Mouse (Mus musculus) kidney, embryonic 14.5 days (tissue): ENCODE results near the gene Card11. TPM values are rescaled to one million over a fixed set of nuclear protein-coding genes. Genes with fewer than 3 reads are reported as not detected.

ENCODE experiments used
- ATAC-seq: fragments of 200-750 bp; cut with Nextera tagmentation; 2 replicates; pipeline ENCODE4 v1.8.0; 2017; ENCODE audit warnings: moderate number of reproducible peaks, mild to moderate bottlenecking, moderate TSS enrichment, moderate library complexity; ENCODE audit not compliant: low FRiP score, low TSS enrichment
- H3K27ac ChIP-seq: fragments of 300-500 bp; sonication (generic); 2 replicates; pipeline ENCODE4 v1.5.1; 2014; ENCODE audit warnings: low read depth, mild to moderate bottlenecking, low read length, moderate library complexity, mixed read lengths
- H3K27me3 ChIP-seq: fragments of 300-500 bp; sonication (generic); 2 replicates; pipeline ENCODE4 v1.6.1; 2014; ENCODE audit warnings: mild to moderate bottlenecking, low read length; ENCODE audit not compliant: control insufficient read depth, insufficient read depth
- H3K36me3 ChIP-seq: fragments of 300-500 bp; sonication (generic); 2 replicates; pipeline ENCODE4 v1.6.1; 2014; ENCODE audit warnings: low read length, mixed read lengths; ENCODE audit not compliant: control insufficient read depth, insufficient read depth
- H3K4me1 ChIP-seq: fragments of 300-500 bp; sonication (generic); 2 replicates; pipeline ENCODE4 v1.6.1; 2014; ENCODE audit warnings: low read length, mixed read lengths; ENCODE audit not compliant: control insufficient read depth, insufficient read depth
- H3K4me2 ChIP-seq: fragments of 300-500 bp; sonication (generic); replicated peaks from 2 replicates; pipeline ENCODE4 v1.6.1; 2014; ENCODE audit warnings: low read depth, mild to moderate bottlenecking, low read length
- H3K4me3 ChIP-seq: fragments of 300-500 bp; sonication (generic); 2 replicates; pipeline ENCODE4 v1.5.1; 2014; ENCODE audit warnings: mild to moderate bottlenecking, low read length
- H3K9ac ChIP-seq: fragments of 300-500 bp; sonication (generic); 2 replicates; pipeline ENCODE4 v1.6.1; 2014; ENCODE audit warnings: low read depth, mild to moderate bottlenecking, low read length, moderate library complexity
- H3K9me3 ChIP-seq: fragments of 300-500 bp; sonication (generic); 2 replicates; pipeline ENCODE4 v1.6.1; 2016; ENCODE audit warnings: low read length; ENCODE audit not compliant: control insufficient read depth
- WGBS: fragments of 180-500 bp; shearing (Covaris S2); extraction: QIAGEN DNeasy Blood & Tissue Kit; methylation state at CpG from one replicate; pipeline ENCODE4 v1.1.7; 2014; 5-methylcytosine and 5-hydroxymethylcytosine counted together
- polyA plus RNA-seq: library from polyadenylated mRNA; unstranded; fragments of >200 nt; fragmentation: Nextera tagmentation; extraction: Ambion mirVana; gene quantifications from 2 replicates; pipeline ENCODE4 v1.2.1, GENCODE M21; 2014

The Card11 gene
- polyA plus RNA-seq, 1 experiment from 2014 or later: 0.19 TPM

DNA sequence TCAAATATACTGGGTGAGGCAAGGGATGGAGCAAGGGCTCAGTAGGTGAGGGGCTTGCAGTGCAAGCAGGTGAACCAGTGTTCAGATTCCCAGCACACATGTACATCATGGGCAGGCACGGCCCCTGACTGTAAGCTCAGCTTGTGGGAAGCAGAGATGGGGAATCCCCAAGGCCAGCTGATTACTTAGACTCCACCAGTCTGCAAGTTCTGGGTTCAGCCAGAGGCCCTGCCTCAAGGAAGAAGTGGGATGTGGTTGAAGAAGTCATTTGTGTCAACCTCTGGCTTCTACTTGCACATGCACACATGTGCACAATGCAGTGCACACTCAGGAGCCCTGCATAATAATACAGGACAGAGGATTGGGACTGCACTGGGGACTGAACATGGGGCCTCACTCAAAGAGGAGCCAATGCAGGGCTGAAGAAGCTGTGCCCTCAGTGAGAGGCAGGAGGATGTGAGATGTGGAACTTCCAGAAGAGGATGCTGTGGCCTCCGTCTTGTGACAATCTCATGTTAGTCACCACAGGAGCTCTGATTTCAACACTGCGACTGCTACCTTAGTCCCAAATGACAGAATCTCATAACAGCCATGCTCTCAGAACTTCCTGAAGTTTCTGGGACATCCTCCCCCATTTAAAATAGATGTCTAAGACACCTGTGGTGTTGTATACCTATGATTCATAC is 3.8 kb upstream of the Card11 start:
- Histone ChIP-seq H3K9ac (no peak overlapping the region), H3K36me3 (no peaks in the 10 kb centered on the region), H3K27ac (no peak overlapping the region), H3K4me3 (no peak overlapping the region), H3K4me1 (no peaks in the 10 kb centered on the region), H3K9me3 (0 out of 2 replicates have a peak, but pooled peaks cover under 1% of the 10 kb centered on the region), H3K27me3 (no peaks in the 10 kb centered on the region), H3K4me2 (no peak overlapping the region)
- no peak for ATAC-seq
- WGBS: 87% methylated on average over 3 of the region's 3 CpGs

DNA sequence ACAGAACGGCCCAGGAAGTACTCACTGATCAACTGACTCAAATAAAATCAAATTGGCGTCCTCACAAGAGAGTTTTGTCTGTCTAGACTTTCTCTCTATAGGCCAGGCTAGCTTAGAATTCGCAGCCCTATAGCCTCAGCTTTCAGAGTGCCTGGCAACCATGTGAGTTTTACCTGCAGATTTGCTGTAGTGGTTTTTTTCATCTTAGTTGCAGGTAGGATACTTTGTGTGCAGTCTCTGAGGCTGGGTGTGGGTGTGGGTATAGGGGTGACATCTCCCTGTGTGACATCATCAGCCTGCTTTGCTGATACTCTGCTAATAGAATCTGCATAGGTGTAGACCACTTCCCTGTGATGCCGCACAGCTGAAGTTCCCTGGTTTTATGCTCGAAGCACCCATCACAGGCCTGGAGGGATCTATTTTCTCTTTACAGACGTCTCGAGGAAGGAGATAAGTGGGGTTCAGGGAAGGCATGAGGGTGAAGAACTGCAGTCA is 1.2 kb downstream of the Card11 start:
- ATAC-seq: no peak
- Histone ChIP-seq H3K9me3 (no peaks in the 10 kb centered on the region), H3K4me1 (no peaks in the 10 kb centered on the region), H3K4me3 (no peak overlapping the region), H3K9ac (no peak overlapping the region), H3K4me2 (no peak overlapping the region), H3K27ac (no peak overlapping the region), H3K27me3 (no peaks in the 10 kb centered on the region), H3K36me3 (no peaks in the 10 kb centered on the region)
- 75% methylated on average over 7 of the region's 7 CpGs for WGBS

DNA sequence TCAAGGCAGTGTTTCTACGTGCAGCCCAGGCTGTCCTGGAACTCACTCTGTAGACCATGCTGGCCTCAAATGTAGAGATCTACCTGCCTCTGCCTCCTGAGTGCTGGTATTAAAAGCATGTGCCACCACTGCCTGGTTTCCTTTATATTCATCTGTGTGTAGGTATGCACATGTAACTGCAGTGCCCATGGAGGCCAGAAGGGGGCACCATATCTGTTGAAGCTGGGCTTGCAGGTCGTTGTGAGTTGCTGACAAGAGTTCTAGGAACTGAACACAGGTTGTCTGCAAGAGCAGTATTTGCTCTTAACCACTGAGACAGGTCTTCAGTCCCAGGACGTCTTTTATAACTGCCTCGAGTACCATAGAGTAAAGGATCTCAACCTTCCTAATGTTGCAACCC is 2.6 kb downstream of the Card11 start:
- Histone ChIP-seq H3K4me1 (no peaks in the 10 kb centered on the region), H3K36me3 (no peaks in the 10 kb centered on the region), H3K27me3 (no peaks in the 10 kb centered on the region), H3K9ac (no peak overlapping the region), H3K9me3 (no peaks in the 10 kb centered on the region), H3K4me3 (no peak overlapping the region), H3K4me2 (no peak overlapping the region), H3K27ac (no peak overlapping the region)
- no peak for ATAC-seq
- 85% methylated on average over 4 of the region's 4 CpGs for WGBS

DNA sequence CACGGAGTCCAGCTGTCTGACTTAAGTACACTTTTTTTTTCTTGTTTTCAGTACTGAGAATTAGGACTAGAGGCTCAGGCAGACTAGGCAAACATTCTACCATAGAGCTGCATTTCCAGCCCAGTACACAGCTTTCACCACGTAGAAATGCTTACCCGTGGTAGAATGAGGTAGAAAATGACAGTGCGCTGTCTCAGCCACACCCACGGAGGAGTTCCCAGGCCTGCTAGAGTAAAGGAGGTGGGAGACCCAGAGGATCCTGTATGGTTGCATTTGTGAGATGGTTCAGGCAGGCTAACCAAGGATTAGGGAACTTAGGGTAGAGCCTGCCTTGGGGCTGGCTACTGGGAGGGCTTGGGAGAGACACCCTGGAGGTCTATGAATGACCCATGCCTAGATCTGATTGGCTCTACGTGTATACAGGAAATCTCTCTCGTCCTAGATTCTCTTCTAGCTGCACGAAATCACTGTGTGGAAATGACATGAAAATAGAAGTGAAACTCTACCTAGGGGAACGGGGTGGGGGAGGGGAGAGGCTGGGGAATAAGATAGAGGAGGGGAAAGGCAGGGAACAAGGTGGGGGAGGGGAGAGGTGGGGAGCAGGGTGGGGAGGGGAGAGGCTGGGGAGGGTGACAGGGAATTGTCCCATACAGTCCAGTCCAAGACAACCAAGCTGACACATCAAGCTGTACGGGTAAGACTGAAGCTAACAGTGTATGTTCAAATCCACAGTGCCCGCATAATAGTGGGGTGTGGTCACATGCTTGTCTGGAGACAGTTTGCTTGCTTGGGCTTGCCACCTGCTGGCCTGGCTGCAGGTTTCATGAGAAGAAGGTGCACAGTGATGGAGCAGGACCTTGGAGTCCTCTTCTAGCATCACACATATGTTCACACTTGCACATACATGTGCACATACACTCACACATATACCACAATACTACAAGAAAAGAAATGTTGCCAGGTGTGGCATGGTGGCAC is 8.0 kb downstream of the Card11 start:
- ATAC-seq: no peak
- Histone ChIP-seq H3K27me3 (no peaks in the 10 kb centered on the region), H3K27ac (no peak overlapping the region), H3K4me1 (no peaks in the 10 kb centered on the region), H3K9me3 (no peaks in the 10 kb centered on the region), H3K9ac (no peak overlapping the region), H3K36me3 (no peaks in the 10 kb centered on the region), H3K4me2 (no peak overlapping the region), H3K4me3 (no peak overlapping the region)
- 60% methylated on average over 11 of the region's 11 CpGs for WGBS

DNA sequence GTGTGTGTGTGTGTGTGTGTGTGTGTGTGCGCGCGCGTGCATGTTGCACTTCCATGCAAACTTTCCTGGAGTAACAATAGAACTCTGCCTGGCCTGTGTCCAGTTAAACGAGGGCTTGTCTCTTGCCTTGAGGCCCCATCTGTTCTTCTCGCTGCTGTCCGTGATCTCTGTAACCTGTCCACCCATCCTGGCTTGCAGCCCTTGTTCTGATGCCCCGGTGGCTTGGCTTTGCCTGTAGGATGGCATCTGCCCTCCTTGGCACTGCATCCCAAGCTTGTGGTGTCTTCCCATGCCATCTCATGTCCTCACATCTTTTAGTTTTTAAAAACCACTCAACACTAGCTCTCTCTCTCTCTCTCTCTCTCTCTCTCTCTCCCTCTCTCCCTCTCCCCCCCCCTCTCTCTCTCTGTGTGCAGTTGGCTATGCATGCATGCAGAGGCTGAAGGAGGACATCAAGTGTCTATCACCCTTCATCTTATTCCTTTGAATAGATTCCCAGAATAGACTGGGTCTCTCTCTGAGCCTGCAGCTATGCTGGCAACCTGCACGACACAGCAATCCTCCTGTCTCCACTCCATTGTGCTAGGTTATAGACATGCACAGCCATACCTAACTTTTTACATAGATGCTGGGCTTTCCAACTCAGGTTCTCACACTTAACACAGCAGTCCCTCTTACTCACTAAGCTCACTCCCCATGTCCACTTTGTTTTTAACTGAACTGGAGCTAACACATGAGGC is 14.9 kb downstream of the Card11 start:
- no peak for ATAC-seq
- Histone ChIP-seq H3K27ac (no peak overlapping the region), H3K4me2 (no peak overlapping the region), H3K9me3 (no peaks in the 10 kb centered on the region), H3K4me3 (no peak overlapping the region), H3K27me3 (no peaks in the 10 kb centered on the region), H3K4me1 (no peaks in the 10 kb centered on the region), H3K36me3 (no peaks in the 10 kb centered on the region), H3K9ac (no peak overlapping the region)
- 89% methylated on average over 9 of the region's 9 CpGs for WGBS

DNA sequence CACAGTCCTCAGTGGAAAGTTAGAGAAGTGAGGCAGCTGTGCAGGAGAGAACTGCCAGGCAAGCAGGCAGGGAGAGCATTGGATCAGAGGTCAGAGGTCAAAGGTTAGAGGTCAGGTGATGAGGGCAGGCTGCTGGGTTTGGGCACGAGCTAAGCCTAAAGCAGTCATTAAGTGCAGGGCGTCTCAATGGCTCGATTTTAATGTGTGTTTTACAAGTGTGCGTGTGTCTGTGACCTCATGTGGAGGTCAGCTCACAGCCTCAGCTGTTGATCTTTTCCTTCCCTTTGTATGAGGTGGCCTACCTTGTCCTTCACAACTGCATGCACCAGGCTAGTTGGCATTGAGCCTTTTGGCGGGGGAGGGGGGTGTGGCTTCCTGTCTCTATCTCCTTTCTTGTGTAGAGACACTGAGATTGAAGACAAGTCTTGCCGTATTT is 19.0 kb downstream of the Card11 start:
- no peaks in the 10 kb centered on the region for H3K27me3 ChIP-seq
- H3K9me3 ChIP-seq: no peaks in the 10 kb centered on the region; the same call in 1 of the 2 replicates
- H3K4me3 ChIP-seq: no peak overlapping the region
- H3K4me2 ChIP-seq: no peak overlapping the region
- no peak overlapping the region for H3K9ac ChIP-seq
- H3K27ac ChIP-seq: no peak overlapping the region
- H3K4me1 ChIP-seq: no peaks in the 10 kb centered on the region
- ATAC-seq: no peak
- no peaks in the 10 kb centered on the region for H3K36me3 ChIP-seq
- WGBS: 8% methylated on average over 6 of the region's 6 CpGs

DNA sequence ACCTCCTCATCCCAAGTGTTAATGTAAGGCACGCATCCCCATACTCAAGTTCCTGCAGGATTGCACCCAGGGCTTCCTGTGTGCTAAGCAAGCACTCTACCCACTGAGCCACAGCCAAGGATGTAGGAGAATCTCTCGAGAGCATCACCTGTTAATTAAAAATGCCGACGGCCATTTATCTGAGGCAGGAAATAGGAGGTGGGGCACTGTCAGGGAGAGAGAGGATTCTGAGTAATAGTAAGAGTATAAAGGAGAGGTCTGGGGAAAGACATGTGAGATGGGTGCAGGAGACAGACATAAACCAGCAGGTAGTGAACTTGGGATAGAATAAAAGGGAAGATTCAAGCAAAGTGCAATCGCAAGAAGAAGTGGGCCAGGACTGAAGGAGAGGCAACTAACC is 19.6 kb downstream of the Card11 start:
- H3K4me2 ChIP-seq: no peak overlapping the region
- H3K4me3 ChIP-seq: no peak overlapping the region
- H3K27ac ChIP-seq: no peak overlapping the region
- no peaks in the 10 kb centered on the region for H3K4me1 ChIP-seq
- H3K27me3 ChIP-seq: no peaks in the 10 kb centered on the region
- H3K9me3 ChIP-seq: no peaks in the 10 kb centered on the region; the same call in 1 of the 2 replicates
- no peak for ATAC-seq
- H3K9ac ChIP-seq: no peak overlapping the region
- H3K36me3 ChIP-seq: no peaks in the 10 kb centered on the region
- 62% methylated on average over 5 of the region's 5 CpGs for WGBS

DNA sequence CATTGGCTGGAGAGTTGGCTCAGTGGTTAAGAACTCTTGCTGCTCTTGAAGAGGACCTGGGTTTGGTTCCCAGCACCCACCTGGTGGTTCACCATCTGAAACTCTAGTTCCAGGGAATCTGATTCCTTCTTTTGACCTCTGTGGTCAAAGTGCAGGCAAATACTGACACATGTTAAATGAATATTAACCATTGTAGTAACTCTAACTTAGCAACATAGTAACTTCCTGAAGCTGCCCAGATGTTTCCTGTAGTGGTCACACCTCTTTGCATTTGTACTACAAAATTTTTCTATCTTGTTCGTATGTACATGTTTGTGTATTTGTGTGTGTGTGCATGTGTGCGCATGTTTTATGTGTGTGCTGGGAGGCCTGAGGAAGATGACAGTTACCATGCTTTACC is 20.3 kb downstream of the Card11 start:
- 94% methylated on average over 2 of the region's 2 CpGs for WGBS
- no peaks in the 10 kb centered on the region; the same call in 1 of the 2 replicates for H3K9me3 ChIP-seq
- no peak overlapping the region for H3K9ac ChIP-seq
- no peaks in the 10 kb centered on the region for H3K27me3 ChIP-seq
- no peak for ATAC-seq
- no peaks in the 10 kb centered on the region for H3K36me3 ChIP-seq
- H3K4me2 ChIP-seq: no peak overlapping the region
- no peak overlapping the region for H3K27ac ChIP-seq
- H3K4me1 ChIP-seq: no peaks in the 10 kb centered on the region
- H3K4me3 ChIP-seq: no peak overlapping the region
